Comparison of ENCODE assay signal across 9 mouse cellular contexts in genomic region chr15:83215322-83216216, GRCm38 (mm10). TPM values are rescaled to one million over a fixed set of nuclear protein-coding genes. Genes with fewer than 3 reads are reported as not detected.
DNase-seq lines count a peak whose midpoint lies in the region; ATAC-seq and TF ChIP-seq lines count a peak whose summit lies in the region.
"Had no signal": no experiment of that assay in that cellular context is flagged by ENCODE, and none has a peak within 500 bp of the region (broad histone marks: within the 10 kb centered on the region; RNA-seq: fewer than 3 reads in every experiment).

No protein-coding gene starts in this region.

- H3K4me2 ChIP-seq in hindbrain, embryonic 14.5 days (replicated peaks): no peak overlapping the region

- no peaks in the 10 kb centered on the region for H3K27me3 ChIP-seq in heart, adult 2 months (ENCODE audit: control insufficient read depth, insufficient read depth, low read length)
- H3K27me3 ChIP-seq in hindbrain, embryonic 14.5 days (ENCODE audit: control insufficient read depth, insufficient read depth, low read length): no peaks in the 10 kb centered on the region

- peak in 1 of 2 experiments; percentile 30 for DNase-seq in heart, adult 2 months
- no peak for DNase-seq in heart, adult 8-10 months (ENCODE audit: low spot score)
- peak; percentile 74 for DNase-seq in embryo, embryonic 11 days
- no peak for DNase-seq in hindbrain, embryonic 14.5 days (ENCODE audit: low spot score)
- peak; percentile 31 for DNase-seq in neural tube, embryonic 10.5 days (ENCODE audit: extremely low spot score, low spot score)
- DNase-seq in urinary bladder, postnatal 10 days (ENCODE audit: low spot score): no peak
- no peak for DNase-seq in right cerebral cortex, adult 18-20 months
- no peak for DNase-seq in adrenal gland, postnatal 10 days

- no peaks in the 10 kb centered on the region for H3K79me2 ChIP-seq in heart, adult 2 months (replicated peaks; ENCODE audit: control insufficient read depth, insufficient read depth, low read length)

- no peak for TF ChIP-seq CTCF in heart, adult 2 months (IDR thresholded peaks at IDR 0.05)

- no peak overlapping the region for H3K4me3 ChIP-seq in heart, adult 2 months
- H3K4me3 ChIP-seq in hindbrain, embryonic 14.5 days (replicated peaks; ENCODE audit: low read length): no peak overlapping the region

- no peaks in the 10 kb centered on the region for H3K9me3 ChIP-seq in hindbrain, embryonic 14.5 days (ENCODE audit: control insufficient read depth, low read length)

- no peaks in the 10 kb centered on the region for H3K36me3 ChIP-seq in heart, adult 2 months (ENCODE audit: control insufficient read depth, insufficient read depth, low read length)
- no peaks in the 10 kb centered on the region for H3K36me3 ChIP-seq in hindbrain, embryonic 14.5 days (replicated peaks; ENCODE audit: control insufficient read depth, insufficient read depth)

- ATAC-seq in hindbrain, embryonic 14.5 days (ENCODE audit: low FRiP score): peak; percentile 46; the same call in 1 of the 2 replicates

- no peak overlapping the region for H3K9ac ChIP-seq in heart, adult 2 months (ENCODE audit: low read depth, low read length)
- H3K9ac ChIP-seq in hindbrain, embryonic 14.5 days: 0 out of 2 replicates have a peak overlapping the region, but pooled peaks have one; percentile 11

- 42% methylated on average over 5 of the region's 5 CpGs for WGBS in heart, adult 2 months
- 26% methylated on average over 5 of the region's 5 CpGs for WGBS in hindbrain, embryonic 14.5 days

- intact Hi-C loops in heart, adult 2 months (cut with DNase I): no loop called here

- peaks cover under 1% of the 10 kb centered on the region for H3K4me1 ChIP-seq in heart, adult 2 months (ENCODE audit: control insufficient read depth, insufficient read depth, low read length)
- 0 out of 2 replicates have a peak, but pooled peaks cover 11% of the 10 kb centered on the region for H3K4me1 ChIP-seq in hindbrain, embryonic 14.5 days (replicated peaks; ENCODE audit: control insufficient read depth, insufficient read depth, low read length)

- no peak for TF ChIP-seq EP300 in heart, adult 2 months (IDR thresholded peaks at IDR 0.05; ENCODE audit: insufficient read depth, low read depth, low read length)

- peak overlapping the region; percentile 62 for H3K27ac ChIP-seq in heart, adult 2 months
- peak overlapping the region; percentile 49 for H3K27ac ChIP-seq in hindbrain, embryonic 14.5 days
- H3K27ac ChIP-seq: macrophage had no signal

- TF ChIP-seq POLR2A in heart, adult 2 months (IDR thresholded peaks at IDR 0.05; ENCODE audit: insufficient read depth, low read depth, low read length): no peak

RNA-seq across cellular contexts. Expression of gene A4galt, which starts 36.0 kb away (rescaled TPM):
- 1 to 10 TPM; 5.2 to 6.3 TPM for total RNA-seq in heart, adult 2 months (2021)
- 9.7 and 14.9 TPM in 2 replicates for polyA plus RNA-seq in heart, adult 2 months (2012; rRNA removed)
- total RNA-seq in heart, adult 8-10 months (2022): 1 to 10 TPM; 4.2 to 8.7 (median 5.8) TPM
- polyA plus RNA-seq in hindbrain, embryonic 14.5 days (2014; fragmentation: Nextera tagmentation; extraction: Ambion mirVana): 2.3 and 4.2 TPM in 2 replicates
- total RNA-seq in adrenal gland, postnatal 10 days (2021): 10 to 100 TPM; 12.3 to 12.8 TPM

RNA-seq across cellular contexts. Expression of gene Cyb5r3, which starts 43.2 kb away (rescaled TPM):
- total RNA-seq in heart, adult 2 months (2021): 10 to 100 TPM; 75.6 to 87.2 TPM
- polyA plus RNA-seq in heart, adult 2 months (2012; rRNA removed): 97.7 and 103 TPM in 2 replicates
- total RNA-seq in heart, adult 8-10 months (2022): 100 to 1,000 TPM in 2 of 4 experiments, 10 to 100 TPM in 2; 81.4 to 113 (median 96.2) TPM
- polyA plus RNA-seq in hindbrain, embryonic 14.5 days (2014; fragmentation: Nextera tagmentation; extraction: Ambion mirVana): 112 and 129 TPM in 2 replicates
- 100 to 1,000 TPM; 176 to 199 TPM for total RNA-seq in adrenal gland, postnatal 10 days (2021)

Comparison
In these comparisons a context has a peak if more than half of its experiments do, and no peak if none do; other contexts are left out.
1. DNase-seq: peak in embryo, embryonic 11 days (single experiment) and neural tube, embryonic 10.5 days (single experiment); none in heart, adult 8-10 months (single experiment), hindbrain, embryonic 14.5 days (single experiment), urinary bladder, postnatal 10 days (single experiment), right cerebral cortex, adult 18-20 months (single experiment) and adrenal gland, postnatal 10 days (single experiment).